Mouse (Mus musculus): Measurements from ENCODE around the gene Zfp994. TPM values are rescaled to one million over a fixed set of nuclear protein-coding genes. Genes with fewer than 3 reads are reported as not detected.
"Not testable (repeated sequence)": the region's sequence is repeated elsewhere in the genome, so short reads cannot be mapped to it uniquely, and the experiment has no call there.

Gene Zfp994
- 3.4 and 3.9 TPM in 2 replicates for polyA plus RNA-seq (2015; fragmentation: Nextera tagmentation; extraction: Ambion mirVana)

- H3K27me3 ChIP-seq; H3K27ac ChIP-seq; H3K4me1 ChIP-seq; H3K9me3 ChIP-seq (replicated peaks); H3K36me3 ChIP-seq (ENCODE audit: poor library complexity, severe bottlenecking): not testable (repeated sequence)
- Histone ChIP-seq H3K4me2 (peak within 1 kb of the TSS; percentile 60), H3K9ac (peak within 1 kb of the TSS; percentile 75), H3K4me3 (peak within 1 kb of the TSS; percentile 60)
- ATAC-seq = peak; percentile 100
- under 1% methylated on average over 23 of the region's 23 CpGs for WGBS
These were observed at the start of gene Zfp994 for GRCm38 (mm10) chr17:22225422-22226012. Gene Zfp994, minus strand, starts transcription at chr17:22225616.

GRCm38 (mm10) chr17:22230701-22231100, 5.3 kb upstream of the Zfp994 start:
- 69% methylated on average over 19 of the region's 19 CpGs for WGBS
- not testable (repeated sequence) for H3K9me3 ChIP-seq (replicated peaks); H3K27me3 ChIP-seq; H3K4me2 ChIP-seq; H3K4me3 ChIP-seq; H3K36me3 ChIP-seq (ENCODE audit: poor library complexity, severe bottlenecking); H3K27ac ChIP-seq; H3K9ac ChIP-seq; H3K4me1 ChIP-seq; ATAC-seq

GRCm38 (mm10) chr17:22225015-22225414, 401 bp downstream of the Zfp994 start:
- H3K27me3 ChIP-seq; H3K36me3 ChIP-seq (ENCODE audit: poor library complexity, severe bottlenecking); H3K4me1 ChIP-seq; H3K9me3 ChIP-seq (replicated peaks); H3K27ac ChIP-seq: not testable (repeated sequence)
- peak overlapping the region; percentile 60 for H3K4me2 ChIP-seq
- H3K9ac ChIP-seq = peak overlapping the region; percentile 75
- peak; percentile 73 for ATAC-seq
- 2% methylated on average over 3 of the region's 3 CpGs for WGBS
- H3K4me3 ChIP-seq = peak overlapping the region; percentile 60

GRCm38 (mm10) chr17:22165722-22166294, 59.6 kb downstream of the Zfp994 start, which contains the start of gene Zfp947:
Gene Zfp947, minus strand, starts transcription at chr17:22166190.
- not testable (repeated sequence) for H3K27ac ChIP-seq; H3K4me1 ChIP-seq; H3K9me3 ChIP-seq (replicated peaks); H3K36me3 ChIP-seq (ENCODE audit: poor library complexity, severe bottlenecking); H3K27me3 ChIP-seq
- ATAC-seq = peak; percentile 86
- Histone ChIP-seq H3K4me3 (peak within 1 kb of the TSS; percentile 55), H3K9ac (peak within 1 kb of the TSS; percentile 70), H3K4me2 (peak within 1 kb of the TSS; percentile 64)
- WGBS = under 1% methylated on average over 16 of the region's 16 CpGs

- not testable (repeated sequence) for H3K4me1 ChIP-seq
- peak; percentile 58 for ATAC-seq
These were observed 60.1 kb downstream of the Zfp994 start for GRCm38 (mm10) chr17:22165304-22165703.

GRCm38 (mm10) chr17:22153951-22154350, 71.5 kb downstream of the Zfp994 start:
- not testable (repeated sequence) for H3K4me3 ChIP-seq; H3K9ac ChIP-seq; H3K36me3 ChIP-seq (ENCODE audit: poor library complexity, severe bottlenecking); H3K9me3 ChIP-seq (replicated peaks); ATAC-seq; H3K4me1 ChIP-seq; H3K4me2 ChIP-seq; H3K27me3 ChIP-seq; H3K27ac ChIP-seq
- 55% methylated on average over 4 of the region's 4 CpGs for WGBS

More at GRCm38 (mm10) chr17:22165304-22165703, 60.1 kb downstream of the Zfp994 start:
- not testable (repeated sequence) for H3K36me3 ChIP-seq (ENCODE audit: poor library complexity, severe bottlenecking); H3K27me3 ChIP-seq; H3K27ac ChIP-seq; H3K9me3 ChIP-seq (replicated peaks)
- 6% methylated on average over 3 of the region's 3 CpGs for WGBS
- peak overlapping the region; percentile 70 for H3K9ac ChIP-seq
- H3K4me2 ChIP-seq = peak overlapping the region; percentile 64
- H3K4me3 ChIP-seq = peak overlapping the region; percentile 55

Other genes starting within 250 kb of the Zfp994 start
- gene Zfp947, start 59.4 kb downstream of the Zfp994 start, polyA plus RNA-seq (2015; fragmentation: Nextera tagmentation; extraction: Ambion mirVana) = 1.3 and 1.4 TPM in 2 replicates
- 10.9 and 13.1 TPM in 2 replicates for gene CT030661.1, start 89.2 kb upstream of the Zfp994 start, polyA plus RNA-seq (2015; fragmentation: Nextera tagmentation; extraction: Ambion mirVana)
- gene Zfp944, start 135.8 kb upstream of the Zfp994 start, polyA plus RNA-seq (2015; fragmentation: Nextera tagmentation; extraction: Ambion mirVana) = 16.3 and 17.6 TPM in 2 replicates
- gene Zfp758, start 135.8 kb upstream of the Zfp994 start, polyA plus RNA-seq (2015; fragmentation: Nextera tagmentation; extraction: Ambion mirVana) = 9.5 and 10.6 TPM in 2 replicates
- gene Zfp946, start 198.6 kb upstream of the Zfp994 start, polyA plus RNA-seq (2015; fragmentation: Nextera tagmentation; extraction: Ambion mirVana) = 36.4 and 37.8 TPM in 2 replicates

Measured in forebrain, embryonic 13.5 days (tissue).